Mouse (Mus musculus) NIH3T3 (cell line): ENCODE results near the gene Cst6.
A peak's percentile ranks its signal among the peaks of the same experiment; 100 is the strongest.

Experiments used
- DNase-seq: peaks from one replicate; pipeline ENCODE4 v3.0.0-alpha.2; 2012; ENCODE audit warnings: low read depth

Cst6 gene

GRCm38 (mm10) chr19:5348526-5349501 lies 560 bp downstream of the Cst6 start:
- peak; percentile 68 for DNase-seq

DNA sequence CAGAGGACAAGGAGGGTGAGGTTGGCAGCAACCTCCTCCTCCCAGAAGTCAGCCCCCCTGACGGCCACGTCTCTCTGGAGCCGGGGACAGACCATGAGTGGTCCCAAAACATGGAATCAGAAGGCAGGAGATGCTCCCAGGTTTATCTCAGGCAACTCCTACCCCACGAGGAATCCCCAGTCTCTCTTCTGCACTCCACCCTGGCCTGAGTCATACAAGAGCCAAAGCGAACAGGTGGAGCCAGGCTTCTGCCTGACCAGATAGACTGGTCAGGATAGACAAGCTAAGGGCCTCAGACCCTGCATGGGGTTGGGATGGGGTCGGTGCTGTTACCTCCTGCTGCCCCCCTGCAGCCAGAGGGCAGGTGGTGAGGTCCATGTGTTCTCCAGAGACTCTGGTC lies 1.3 kb downstream of the Cst6 start:
- no peak for DNase-seq

DNA sequence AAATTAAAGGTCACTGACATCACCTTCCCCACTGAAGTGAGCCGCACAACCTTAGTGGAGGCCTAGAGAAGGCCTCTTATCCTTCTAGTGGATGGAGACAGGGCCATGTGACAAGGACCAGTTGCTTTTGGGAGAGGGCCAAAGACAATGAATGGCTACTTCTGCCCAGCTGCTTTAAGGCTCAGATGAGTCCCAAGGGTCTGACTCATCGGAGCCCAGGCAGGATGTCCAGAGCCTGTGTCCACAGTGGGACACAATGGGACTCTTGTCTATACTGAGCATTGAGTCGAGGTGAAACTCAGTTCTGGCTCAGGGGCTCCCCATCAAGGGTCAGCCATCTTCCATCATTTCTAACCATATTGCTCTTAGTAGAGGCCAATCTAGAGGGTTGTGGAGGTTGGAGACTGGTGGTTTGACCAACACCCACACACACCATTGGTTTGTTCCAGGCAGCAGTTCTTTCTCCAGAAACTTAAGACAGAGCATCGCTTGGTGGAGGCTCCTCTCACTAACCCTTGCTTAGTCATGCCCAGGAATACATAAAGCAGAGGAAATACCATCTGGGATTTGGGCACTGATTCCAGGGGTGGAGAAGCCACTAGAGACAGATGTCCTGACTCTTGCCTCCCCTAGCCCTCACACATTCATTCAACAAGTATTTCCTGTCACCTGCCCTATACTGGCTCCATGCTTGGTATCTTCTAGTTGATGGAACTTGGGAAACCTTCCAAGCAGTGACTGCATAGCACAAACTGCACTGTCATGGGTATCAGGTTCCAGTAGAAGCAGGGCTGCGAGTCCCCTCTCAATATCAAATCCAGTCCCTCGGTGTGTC lies 3.9 kb downstream of the Cst6 start:
- DNase-seq: peak; percentile 90

DNA sequence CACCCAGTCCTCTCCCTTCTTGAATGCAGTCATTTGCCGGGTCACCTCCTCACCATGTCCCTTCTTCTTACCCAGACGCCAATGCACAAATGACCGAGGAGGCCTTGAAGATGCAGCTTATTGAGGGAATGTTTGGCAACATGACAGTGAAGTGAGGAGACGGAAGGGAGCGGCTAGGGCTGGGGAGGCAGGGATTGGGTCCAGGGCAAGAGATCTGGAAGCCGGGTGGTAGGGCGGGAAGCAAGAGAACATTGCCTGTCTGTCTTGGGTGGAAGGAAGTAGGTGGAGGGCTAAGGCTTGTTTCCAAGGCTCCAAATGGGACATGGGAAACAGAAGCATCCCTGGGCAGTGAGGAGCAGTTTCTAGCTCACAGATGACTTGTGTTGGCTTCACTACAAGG lies 8.0 kb downstream of the Cst6 start:
- DNase-seq: no peak

DNA sequence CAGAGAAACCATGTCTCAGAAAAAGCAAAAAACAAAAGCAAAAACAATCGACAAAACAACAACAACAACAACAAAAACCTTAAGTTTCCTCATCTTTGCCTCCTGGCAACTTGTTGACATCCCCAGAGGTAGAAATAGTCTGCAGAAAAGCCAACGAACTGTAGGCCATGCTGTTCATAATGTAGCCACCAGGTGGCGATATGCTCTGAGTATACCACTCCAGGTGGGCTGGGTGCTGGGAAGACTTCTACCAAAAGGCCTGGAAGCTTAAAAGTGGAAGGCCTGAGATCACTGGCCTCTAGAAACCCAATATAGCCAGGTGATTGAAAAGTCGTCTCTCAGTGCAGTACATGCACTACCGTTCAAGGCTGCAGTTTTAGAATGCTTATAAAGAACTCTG lies 11.4 kb downstream of the Cst6 start:
- peak; percentile 95 for DNase-seq

- DNase-seq: no peak
Measured at GRCm38 (mm10) chr19:5335441-5335840, 13.9 kb downstream of the Cst6 start, which contains the start of gene Catsper1. Gene Catsper1, plus strand, starts transcription at chr19:5335741.

GRCm38 (mm10) chr19:5334741-5335140 lies 14.6 kb downstream of the Cst6 start:
- DNase-seq: peak; percentile 91

GRCm38 (mm10) chr19:5327970-5328369 lies 21.4 kb downstream of the Cst6 start:
- DNase-seq: no peak

DNA sequence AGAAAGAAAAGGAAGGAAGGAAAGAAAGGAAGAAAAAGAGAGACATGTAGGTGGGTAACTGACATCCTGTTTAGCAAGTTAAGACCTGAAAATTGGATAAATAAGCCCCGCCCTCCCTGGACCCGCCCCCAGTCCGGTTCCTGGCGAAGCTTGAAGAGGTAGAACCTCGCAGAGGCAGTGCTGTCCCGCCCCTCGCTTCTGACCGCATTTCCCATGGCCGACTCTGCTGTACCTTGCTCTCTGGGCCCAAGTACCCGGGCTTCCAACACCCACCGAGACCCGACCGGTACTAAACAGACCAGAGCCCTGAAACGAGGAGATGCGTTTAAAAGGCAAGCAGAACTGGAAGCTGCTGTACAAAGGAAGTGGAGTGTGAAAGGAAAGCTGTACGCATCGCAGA lies 25.6 kb downstream of the Cst6 start:
- DNase-seq: no peak

DNA sequence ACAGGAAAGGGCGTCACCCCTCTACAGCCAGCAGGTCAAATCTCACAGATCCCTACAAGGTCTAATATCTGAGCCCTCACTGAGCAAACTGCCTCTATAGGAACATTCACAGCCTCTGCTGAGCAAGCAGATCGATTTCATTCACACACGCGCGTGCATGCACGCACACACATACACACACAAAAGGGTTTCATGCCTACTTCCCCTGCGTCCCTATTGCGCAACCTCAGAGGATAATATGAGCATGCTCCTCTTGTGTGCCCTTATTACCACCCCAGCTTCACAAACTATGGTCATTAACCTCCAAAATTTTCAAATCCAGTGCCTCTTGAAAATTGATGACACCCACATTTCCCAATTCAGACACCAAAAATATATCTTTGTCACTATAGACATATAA lies 36.2 kb downstream of the Cst6 start:
- DNase-seq: no peak

DNA sequence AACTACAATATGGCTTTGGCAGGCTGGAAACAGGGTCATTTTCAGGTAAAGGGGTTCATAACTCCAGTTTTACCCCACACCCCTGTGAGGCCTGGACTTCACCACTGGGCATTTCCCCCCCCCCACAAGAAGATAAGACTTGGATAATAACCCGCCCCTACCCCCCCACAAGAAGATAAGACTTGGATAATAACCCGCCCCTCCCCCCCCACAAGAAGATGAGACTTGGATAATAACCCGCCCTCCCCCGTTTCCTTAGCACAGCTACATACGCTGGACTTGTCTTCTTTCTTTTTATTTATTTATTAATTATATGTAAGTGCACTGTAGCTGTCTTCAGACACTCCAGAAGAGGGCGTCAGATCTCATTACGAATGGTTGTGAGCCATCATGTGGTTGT lies 40.3 kb downstream of the Cst6 start:
- DNase-seq: peak; percentile 67

DNA sequence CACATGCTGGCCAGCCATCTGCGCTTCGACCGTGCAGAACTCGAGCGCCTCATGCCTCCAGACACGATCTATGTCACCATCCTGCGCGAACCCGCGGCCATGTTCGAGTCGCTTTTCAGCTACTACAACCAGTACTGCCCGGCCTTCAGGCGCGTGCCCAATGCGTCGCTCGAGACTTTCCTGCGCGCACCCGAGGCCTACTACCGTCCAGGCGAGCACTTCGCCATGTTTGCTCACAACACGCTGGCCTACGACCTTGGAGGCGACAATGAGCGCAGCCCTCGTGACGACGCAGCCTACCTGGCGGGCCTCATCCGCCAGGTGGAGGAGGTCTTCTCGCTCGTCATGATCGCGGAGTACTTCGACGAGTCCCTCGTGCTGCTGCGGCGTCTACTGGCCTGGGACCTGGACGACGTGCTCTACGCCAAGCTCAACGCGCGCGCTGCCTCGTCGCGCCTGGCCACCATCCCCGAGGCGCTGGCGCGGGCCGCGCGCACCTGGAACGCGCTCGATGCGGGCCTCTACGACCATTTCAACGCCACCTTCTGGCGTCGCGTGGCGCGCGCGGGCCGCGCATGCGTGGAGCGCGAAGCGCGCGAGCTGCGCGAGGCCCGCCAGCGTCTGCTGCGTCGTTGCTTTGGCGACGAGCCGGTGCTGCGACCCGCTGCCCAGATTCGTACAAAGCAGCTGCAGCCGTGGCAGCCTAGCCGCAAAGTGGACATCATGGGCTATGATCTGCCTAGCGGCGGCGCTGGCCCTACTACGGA lies 42.2 kb downstream of the Cst6 start:
- DNase-seq: no peak

GRCm38 (mm10) chr19:5306279-5306678 lies 43.1 kb downstream of the Cst6 start:
- DNase-seq: peak; percentile 47

DNA sequence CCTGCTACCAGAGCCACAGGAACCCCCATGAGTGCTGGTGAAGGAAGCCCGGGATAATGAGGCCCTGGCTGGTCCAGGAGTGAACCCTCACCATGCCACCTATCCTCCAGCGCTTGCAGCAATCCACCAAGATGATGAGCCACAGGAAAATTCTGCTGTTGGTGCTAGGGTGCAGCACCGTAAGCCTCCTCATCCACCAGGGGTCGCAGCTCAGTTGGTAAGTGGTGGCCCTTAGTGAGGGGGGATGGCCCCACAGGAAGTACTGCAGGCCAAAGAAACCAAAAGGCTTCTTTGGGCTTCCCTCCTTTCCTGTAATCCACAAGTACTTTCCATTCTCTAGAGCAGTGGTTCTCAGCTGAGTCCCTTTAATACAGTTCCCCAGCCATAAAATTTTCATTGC lies 46.9 kb downstream of the Cst6 start:
- DNase-seq: peak; percentile 80

GRCm38 (mm10) chr19:5300588-5300987 lies 48.8 kb downstream of the Cst6 start:
- no peak for DNase-seq

GRCm38 (mm10) chr19:5297903-5298800 lies 51.2 kb downstream of the Cst6 start, which contains the start of gene Gal3st3:
Gene Gal3st3, plus strand, starts transcription at chr19:5298331.
- no peak for DNase-seq

GRCm38 (mm10) chr19:5296630-5297029 lies 52.7 kb downstream of the Cst6 start:
- DNase-seq: no peak

GRCm38 (mm10) chr19:5295736-5296075 lies 53.7 kb downstream of the Cst6 start:
- DNase-seq: no peak

- DNase-seq: peak; percentile 100
Measured at GRCm38 (mm10) chr19:5294972-5295735, 54.2 kb downstream of the Cst6 start, which contains the start of gene Sf3b2. Gene Sf3b2, minus strand, starts transcription at chr19:5295455.
